Mouse (Mus musculus) myocyte (in vitro differentiated cells): ENCODE measurements around the gene Rab1a. TPM values are rescaled to one million over a fixed set of nuclear protein-coding genes. Genes with fewer than 3 reads are reported as not detected.

Source experiments
- H3K27me3 ChIP-seq: one replicate; pipeline ENCODE4 v1.6.1; 2011; ENCODE audit not compliant: control insufficient read depth, insufficient read depth, insufficient read length
- H3K36me3 ChIP-seq: one replicate; pipeline ENCODE4 v1.6.1; 2011; ENCODE audit not compliant: control insufficient read depth, insufficient read depth
- H3K4me2 ChIP-seq: one replicate; pipeline ENCODE4 v1.6.1; 2011; ENCODE audit warnings: low read depth, control low read depth
- H3K4me3 ChIP-seq: one replicate; pipeline ENCODE4 v1.5.1; 2011; ENCODE audit warnings: mild to moderate bottlenecking, control low read depth, moderate library complexity
- H3K79me2 ChIP-seq: one replicate; pipeline ENCODE4 v1.6.1; 2011; ENCODE audit not compliant: control insufficient read depth, insufficient read depth
- H3ac ChIP-seq: one replicate; pipeline ENCODE4 v1.6.1; 2011; ENCODE audit not compliant: control insufficient read depth, insufficient read length
- CEBPB ChIP-seq: IDR thresholded peaks from 2 replicates; pipeline ENCODE4 v1.6.1; 2011; ENCODE audit warnings: mild to moderate bottlenecking, moderate library complexity; ENCODE audit not compliant: poor library complexity, insufficient read depth, severe bottlenecking
- E2F4 ChIP-seq: IDR thresholded peaks from one replicate; pipeline ENCODE4 v1.6.1; 2011; ENCODE audit warnings: mild to moderate bottlenecking, control low read depth, moderate library complexity; ENCODE audit not compliant: insufficient read depth
- MAX ChIP-seq: IDR thresholded peaks from one replicate; pipeline ENCODE4 v1.6.1; 2011; ENCODE audit warnings: low read depth, mild to moderate bottlenecking, control low read depth
- MYOD1 ChIP-seq, 3 experiments: IDR thresholded peaks; one replicate each; pipeline ENCODE4 v1.6.1; 2011; ENCODE audit warnings: control low read depth in 2 of 3, low read depth in 2 of 3, mild to moderate bottlenecking in 2 of 3, moderate library complexity in 1 of 3; ENCODE audit not compliant: insufficient read length in 2 of 3, control insufficient read depth in 1 of 3
- MYOG ChIP-seq, 3 experiments: IDR thresholded peaks; one replicate each; pipeline ENCODE4 v1.6.1; 2011; ENCODE audit warnings: control low read depth in 2 of 3, low read depth in 2 of 3, mild to moderate bottlenecking in 2 of 3; ENCODE audit not compliant: insufficient read length in 2 of 3, control insufficient read depth in 1 of 3, insufficient read depth in 1 of 3
- POLR2A ChIP-seq: IDR thresholded peaks from one replicate; pipeline ENCODE4 v1.6.1; 2011; ENCODE audit warnings: low read depth, mild to moderate bottlenecking, control low read depth, moderate library complexity; ENCODE audit not compliant: insufficient read length
- POLR2AphosphoS2 ChIP-seq: IDR thresholded peaks from one replicate; pipeline ENCODE4 v1.6.1; 2011; ENCODE audit warnings: low read depth, control low read depth; ENCODE audit not compliant: insufficient read length
- REST ChIP-seq: IDR thresholded peaks from one replicate; pipeline ENCODE4 v1.6.1; 2011; ENCODE audit warnings: mild to moderate bottlenecking, control low read depth, moderate library complexity; ENCODE audit not compliant: insufficient read depth, insufficient read length
- SRF ChIP-seq: IDR thresholded peaks from one replicate; pipeline ENCODE4 v1.6.1; 2011; ENCODE audit warnings: low read depth; ENCODE audit not compliant: control insufficient read depth, insufficient read length
- TCF12 ChIP-seq: IDR thresholded peaks from one replicate; pipeline ENCODE4 v1.6.1; 2011; ENCODE audit warnings: mild to moderate bottlenecking, control low read depth; ENCODE audit not compliant: poor library complexity, insufficient read depth, severe bottlenecking
- TCF3 ChIP-seq: IDR thresholded peaks from one replicate; pipeline ENCODE4 v1.6.1; 2011; ENCODE audit warnings: low read depth, control low read depth; ENCODE audit not compliant: insufficient read length
- USF1 ChIP-seq: IDR thresholded peaks from one replicate; pipeline ENCODE4 v1.6.1; 2011; ENCODE audit warnings: low read depth, mild to moderate bottlenecking, control low read depth, moderate library complexity
- polyA plus RNA-seq: library from polyadenylated mRNA; unstranded; fragments of >200 nt; fragmentation: generic; extraction: Trizol; gene quantifications from one replicate; pipeline ENCODE4 v1.2.1, GENCODE M21; 2012; ENCODE audit warnings: missing spikeins

Rab1a gene
- polyA plus RNA-seq, 1 experiment = 107 TPM

GRCm38 (mm10) chr11:20262628-20263380 lies 61.6 kb downstream of the Rab1a start:
- no peak overlapping the region for H3ac ChIP-seq
- no peaks in the 10 kb centered on the region for H3K27me3 ChIP-seq
- TF ChIP-seq MYOD1 (IDR thresholded peaks at IDR 0.05; ENCODE audit: control insufficient read depth in 1 of 3, insufficient read length in 2 of 3, low read depth in 2 of 3) = no peak
- no peak for TF ChIP-seq MAX
- TF ChIP-seq TCF3 = no peak
- TF ChIP-seq POLR2A = no peak
- no peak for TF ChIP-seq USF1
- TF ChIP-seq POLR2AphosphoS2 = no peak
- TF ChIP-seq CEBPB = no peak
- no peak for TF ChIP-seq MYOG (IDR thresholded peaks at IDR 0.05; ENCODE audit: control insufficient read depth in 1 of 3, insufficient read depth in 1 of 3, insufficient read length in 2 of 3, low read depth in 2 of 3)
- no peaks in the 10 kb centered on the region for H3K79me2 ChIP-seq
- no peak overlapping the region for H3K4me2 ChIP-seq
- H3K4me3 ChIP-seq = no peak overlapping the region
- H3K36me3 ChIP-seq = no peaks in the 10 kb centered on the region

- H3ac ChIP-seq = no peak overlapping the region
- TF ChIP-seq REST (no peak), MAX (no peak), SRF (no peak), CEBPB (no peak), MYOD1 (IDR thresholded peaks at IDR 0.05; ENCODE audit: control insufficient read depth in 1 of 3, insufficient read length in 2 of 3, low read depth in 2 of 3) (no peak), POLR2A (no peak), MYOG (IDR thresholded peaks at IDR 0.05; ENCODE audit: control insufficient read depth in 1 of 3, insufficient read depth in 1 of 3, insufficient read length in 2 of 3, low read depth in 2 of 3) (no peak), TCF12 (no peak)
These were observed 68.7 kb downstream of the Rab1a start for GRCm38 (mm10) chr11:20269885-20270284.

GRCm38 (mm10) chr11:20275974-20276373 lies 74.7 kb downstream of the Rab1a start:
- no peaks in the 10 kb centered on the region for H3K36me3 ChIP-seq
- no peaks in the 10 kb centered on the region for H3K27me3 ChIP-seq
- no peaks in the 10 kb centered on the region for H3K79me2 ChIP-seq
- TF ChIP-seq CEBPB = no peak
- TF ChIP-seq POLR2AphosphoS2 = no peak
- TF ChIP-seq SRF = no peak
- no peak for TF ChIP-seq MYOD1 (IDR thresholded peaks at IDR 0.05; ENCODE audit: control insufficient read depth in 1 of 3, insufficient read length in 2 of 3, low read depth in 2 of 3)
- no peak for TF ChIP-seq MAX
- TF ChIP-seq POLR2A = no peak
- no peak for TF ChIP-seq MYOG (IDR thresholded peaks at IDR 0.05; ENCODE audit: control insufficient read depth in 1 of 3, insufficient read depth in 1 of 3, insufficient read length in 2 of 3, low read depth in 2 of 3)
- no peak for TF ChIP-seq TCF12
- no peak for TF ChIP-seq REST
- no peak for TF ChIP-seq TCF3
- no peak for TF ChIP-seq USF1
- TF ChIP-seq E2F4 = no peak
- no peak overlapping the region for H3K4me2 ChIP-seq
- no peak overlapping the region for H3ac ChIP-seq
- H3K4me3 ChIP-seq = no peak overlapping the region

More at GRCm38 (mm10) chr11:20269885-20270284, 68.7 kb downstream of the Rab1a start:
- no peak overlapping the region for H3K4me3 ChIP-seq
- H3K36me3 ChIP-seq = no peaks in the 10 kb centered on the region
- H3K79me2 ChIP-seq = no peaks in the 10 kb centered on the region
- H3K4me2 ChIP-seq = no peak overlapping the region
- H3K27me3 ChIP-seq = no peaks in the 10 kb centered on the region

Other genes with a start within 250 kb of the Rab1a start
- gene Actr2, start 88.5 kb upstream of the Rab1a start, polyA plus RNA-seq = 30.2 TPM
- gene Cep68, start 48.0 kb downstream of the Rab1a start, polyA plus RNA-seq = 9.3 TPM
- gene Slc1a4, start 131.3 kb downstream of the Rab1a start, polyA plus RNA-seq = 66.7 TPM